Mouse (Mus musculus): ENCODE measurements around the gene Olfr904.
"Not testable (repeated sequence)": the region's sequence is repeated elsewhere in the genome, so short reads cannot be mapped to it uniquely, and the experiment has no call there.

The Olfr904 gene

GRCm38 (mm10) chr9:38462844-38463243 is at the start of gene Olfr904:
Gene Olfr904, plus strand, starts transcription at chr9:38463144.
- DNase-seq (ENCODE audit: low spot score in 2 of 2), result no peak

- DNase-seq (ENCODE audit: low spot score in 2 of 2), result not testable (repeated sequence)
These were observed 49.4 kb upstream of the Olfr904 start for GRCm38 (mm10) chr9:38413502-38413901.

DNA sequence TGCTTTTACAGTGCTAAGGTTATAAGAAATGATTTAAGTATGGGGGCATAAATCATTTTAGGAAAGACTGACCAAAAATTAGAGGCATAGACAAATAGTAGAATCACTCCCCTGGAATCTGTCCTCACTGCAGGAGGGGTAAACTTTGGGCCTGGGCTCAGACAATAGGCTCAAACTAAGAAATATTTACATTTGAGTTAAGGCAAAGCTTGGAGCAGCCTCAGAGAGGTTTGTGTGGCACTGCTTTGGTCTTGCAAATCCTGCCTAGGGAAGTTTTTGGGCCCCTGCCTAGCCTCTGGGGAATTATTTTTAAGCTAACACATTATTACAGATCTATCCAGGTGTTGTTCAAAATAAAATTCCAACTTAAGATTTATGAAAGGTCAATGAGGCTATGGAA is 39.1 kb upstream of the Olfr904 start:
- DNase-seq (ENCODE audit: low spot score in 2 of 2), result no peak

DNA sequence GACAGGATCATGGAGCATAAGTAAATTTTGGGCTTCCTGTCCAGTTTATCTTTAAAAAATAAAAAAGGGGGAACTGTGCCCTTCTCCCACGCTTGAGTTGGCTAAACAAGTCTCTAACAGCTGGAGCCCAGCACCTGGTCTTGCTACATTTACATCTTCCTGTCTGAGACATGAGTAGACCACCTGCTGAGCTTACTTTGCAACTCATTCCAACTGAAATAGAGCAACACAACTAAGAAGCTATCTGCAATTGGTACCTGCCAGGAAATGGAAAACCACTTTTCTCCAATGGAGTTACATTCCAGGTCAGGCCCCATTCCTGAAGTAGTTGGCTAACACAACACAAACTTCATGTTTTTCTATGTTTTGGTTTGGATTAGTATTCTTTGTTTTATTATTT is 35.9 kb upstream of the Olfr904 start:
- no peak for DNase-seq (ENCODE audit: low spot score in 2 of 2)

DNA sequence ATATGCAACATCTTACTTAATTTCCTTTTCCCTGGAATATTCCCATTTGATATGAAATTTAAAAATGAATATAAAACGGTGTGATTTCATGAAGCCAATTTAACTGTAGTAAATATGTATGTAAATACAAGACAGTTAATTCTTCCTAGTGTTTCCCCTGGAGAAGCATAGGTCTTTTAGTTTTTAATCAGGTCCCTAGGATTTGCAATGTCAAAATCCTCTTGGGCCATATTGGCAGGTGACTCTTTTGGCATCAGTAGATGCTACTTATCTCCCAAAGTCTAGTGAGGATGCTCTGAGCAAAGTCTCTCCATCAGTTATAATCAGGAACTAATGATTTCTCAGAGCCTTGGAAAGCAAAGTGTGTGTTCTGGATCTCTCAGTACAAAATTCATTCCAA is 33.8 kb upstream of the Olfr904 start, which contains the start of gene Olfr901:
TSS of gene Olfr901 (plus strand) at position 301 of the 400 bp plus-strand sequence.
- DNase-seq (ENCODE audit: low spot score in 2 of 2), result no peak

DNA sequence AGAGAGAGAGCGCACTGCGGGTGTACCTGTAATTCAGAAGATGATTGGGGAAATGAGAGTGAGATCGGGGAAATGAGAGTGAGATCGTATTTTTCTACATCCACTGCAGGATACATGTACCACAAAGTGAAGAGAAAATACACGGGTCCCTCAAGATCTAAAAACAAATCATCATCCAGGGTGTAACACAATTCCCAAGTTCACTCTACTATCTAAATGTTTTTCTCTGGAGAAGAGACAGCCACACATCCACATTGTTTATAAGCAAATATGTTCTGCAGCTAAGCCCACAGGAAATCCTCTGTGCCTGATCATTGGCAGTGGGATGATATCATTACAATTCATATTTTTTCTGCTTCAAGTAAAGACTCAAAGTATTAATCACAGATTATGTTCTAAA is 15.6 kb upstream of the Olfr904 start, which contains the start of gene Olfr902:
TSS of gene Olfr902 (plus strand) at position 301 of the 400 bp plus-strand sequence.
- no peak for DNase-seq (ENCODE audit: low spot score in 2 of 2)

DNA sequence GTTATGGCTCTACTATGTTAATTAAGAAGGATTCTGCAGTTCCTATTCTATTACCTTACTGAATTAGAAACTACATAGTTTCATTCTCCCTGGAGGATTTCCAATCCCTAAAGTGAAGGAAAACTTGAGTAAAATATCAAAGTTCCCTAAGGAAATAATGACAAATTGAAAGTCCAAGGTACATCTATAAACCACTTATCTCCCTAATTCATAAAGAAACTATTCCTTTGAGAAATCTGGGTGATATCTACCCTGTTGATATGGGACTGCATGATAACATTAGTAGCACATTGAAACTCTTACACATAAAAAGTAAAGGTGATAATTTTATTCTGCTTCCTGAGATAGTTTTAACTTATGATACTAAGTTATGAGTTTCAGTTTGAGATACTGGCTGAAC is 7.9 kb downstream of the Olfr904 start, which contains the start of gene Olfr905:
TSS of gene Olfr905 (plus strand) at position 301 of the 400 bp plus-strand sequence.
- DNase-seq (ENCODE audit: low spot score in 2 of 2), result no peak

DNA sequence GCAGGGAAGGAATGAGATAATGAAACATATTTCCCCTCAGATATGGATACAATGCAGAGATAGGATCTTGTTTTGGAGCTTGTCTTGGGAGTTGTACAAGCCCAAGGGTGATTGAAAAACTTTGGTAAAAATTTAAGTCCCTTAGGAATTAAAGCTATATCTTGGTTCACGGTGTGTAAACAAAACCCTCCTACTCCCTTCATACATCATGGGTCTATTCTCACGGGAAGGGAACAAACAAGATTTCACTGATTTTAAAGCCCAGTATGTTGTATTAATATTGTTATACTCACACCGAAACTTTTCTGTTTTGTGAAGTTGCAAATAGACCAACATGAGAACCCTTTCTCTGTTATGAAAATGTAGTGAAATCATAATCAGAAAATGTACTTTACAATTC is 23.8 kb downstream of the Olfr904 start, which contains the start of gene Olfr906:
TSS of gene Olfr906 (plus strand) at position 301 of the 400 bp plus-strand sequence.
- DNase-seq (ENCODE audit: low spot score in 2 of 2), result no peak

GRCm38 (mm10) chr9:38495501-38495900 is 32.6 kb downstream of the Olfr904 start, which contains the start of gene Olfr907:
Gene Olfr907, plus strand, starts transcription at chr9:38495801.
- DNase-seq (ENCODE audit: low spot score in 2 of 2), result no peak

DNA sequence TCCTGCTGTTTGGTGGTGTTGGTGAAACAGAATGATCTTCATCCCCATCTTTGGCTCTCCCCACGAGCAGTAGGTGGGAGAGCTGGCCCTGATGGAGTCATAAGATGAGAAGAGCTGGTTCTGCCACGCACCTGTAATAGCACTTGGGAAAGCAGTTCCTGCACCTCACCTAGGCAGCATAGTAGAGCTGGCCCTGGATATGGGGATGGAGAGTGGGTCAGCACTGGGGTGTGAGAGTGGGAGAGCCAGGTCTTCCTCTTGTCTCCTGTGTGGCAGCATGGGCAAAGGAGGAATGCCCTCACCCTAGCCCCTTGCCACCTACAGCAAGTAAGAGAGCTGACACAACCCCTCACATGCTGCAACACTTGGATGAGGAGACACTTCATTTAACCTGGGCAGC is 49.4 kb downstream of the Olfr904 start:
- no peak for DNase-seq (ENCODE audit: low spot score in 2 of 2)
